Mouse (Mus musculus) liver, adult 2 months (tissue): ENCODE measurements at regions not wholly inside any gene's neighbourhood (a gene's known extent, or its start where the extent isn't known, plus 50 kb on each side); places are given as distances from the start of the nearest gene placed in this dataset.

Experiments
- DNase-seq: peaks from one replicate; pipeline ENCODE4 v3.0.0-alpha.2; 2011; ENCODE audit warnings: low read depth, low spot score; ENCODE audit errors: extremely low read depth
- H3K27ac ChIP-seq: fragments of 200-500 bp; replicated peaks from 2 replicates; pipeline ENCODE4 v1.5.1; 2012; ENCODE audit warnings: low read depth, mild to moderate bottlenecking, control low read depth, inconsistent platforms, low read length; ENCODE audit not compliant: insufficient read depth
- H3K27me3 ChIP-seq: fragments of 200-500 bp; 2 replicates; pipeline ENCODE4 v1.6.1; 2012; ENCODE audit warnings: mild to moderate bottlenecking, moderate library complexity, low read length, inconsistent platforms; ENCODE audit not compliant: control insufficient read depth, insufficient read depth
- H3K36me3 ChIP-seq: fragments of 200-500 bp; 2 replicates; pipeline ENCODE4 v1.6.1; 2012; ENCODE audit warnings: low read length, inconsistent platforms; ENCODE audit not compliant: control insufficient read depth, insufficient read depth
- H3K4me1 ChIP-seq: fragments of 200-500 bp; 2 replicates; pipeline ENCODE4 v1.6.1; 2011; ENCODE audit warnings: low read length; ENCODE audit not compliant: control insufficient read depth, insufficient read depth
- H3K4me3 ChIP-seq: fragments of 200-500 bp; 2 replicates; pipeline ENCODE4 v1.5.1; 2011; ENCODE audit warnings: low read depth, mild to moderate bottlenecking, control low read depth, low read length, moderate library complexity; ENCODE audit not compliant: insufficient read depth
- H3K79me2 ChIP-seq: fragments of 200-500 bp; 2 replicates; pipeline ENCODE4 v1.6.1; 2012; ENCODE audit warnings: inconsistent platforms, mild to moderate bottlenecking, low read length, moderate library complexity; ENCODE audit not compliant: control insufficient read depth, insufficient read depth
- H3K9ac ChIP-seq: fragments of 200-500 bp; 2 replicates; pipeline ENCODE4 v1.6.1; 2012; ENCODE audit warnings: low read depth, mild to moderate bottlenecking, control low read depth, inconsistent platforms, low read length
- CTCF ChIP-seq: fragments of 200-500 bp; IDR thresholded peaks from 2 replicates; pipeline ENCODE4 v1.5.1; 2011; ENCODE audit warnings: low read depth, low read length, control low read depth
- POLR2A ChIP-seq: fragments of 200-500 bp; IDR thresholded peaks from 2 replicates; pipeline ENCODE4 v1.6.1; 2011; ENCODE audit warnings: low read length, control low read depth; ENCODE audit not compliant: insufficient read depth; ENCODE audit errors: extremely low read depth
- WGBS: fragments of 180-500 bp; shearing (Covaris S2); methylation state at CpG from one replicate; pipeline ENCODE4 v1.1.7; 2018; 5-methylcytosine and 5-hydroxymethylcytosine counted together

DNA sequence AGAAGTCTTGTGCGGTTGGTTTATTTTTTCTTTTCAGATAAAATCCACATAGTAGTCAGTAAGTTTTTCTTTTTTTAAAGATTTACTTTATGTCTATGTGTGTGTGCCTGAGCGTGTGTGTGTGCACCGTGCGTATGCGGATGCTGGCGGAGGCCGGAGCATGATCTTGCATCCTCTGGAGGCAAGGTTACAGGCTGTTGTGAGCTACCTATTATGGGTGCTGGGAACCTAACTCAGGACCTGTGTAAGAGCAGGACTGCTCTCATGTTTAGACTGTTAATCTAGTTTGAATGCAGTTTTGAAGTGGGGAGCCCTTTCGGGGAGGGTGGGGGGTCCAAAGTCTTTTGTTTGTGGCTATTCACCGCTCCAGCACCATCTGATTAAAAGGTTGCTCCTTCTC is 154.1 kb downstream of the Slc38a4 start:
- no peak overlapping the region for H3K27ac ChIP-seq
- H3K36me3 ChIP-seq, result no peaks in the 10 kb centered on the region
- no peak for DNase-seq
- peaks cover 5% of the 10 kb centered on the region for H3K4me1 ChIP-seq
- TF ChIP-seq CTCF (no peak), POLR2A (no peak)
- 97% methylated on average over 9 of the region's 9 CpGs for WGBS
- no peak overlapping the region for H3K9ac ChIP-seq
- no peak overlapping the region for H3K4me3 ChIP-seq
- no peaks in the 10 kb centered on the region for H3K79me2 ChIP-seq
- no peaks in the 10 kb centered on the region for H3K27me3 ChIP-seq

DNA sequence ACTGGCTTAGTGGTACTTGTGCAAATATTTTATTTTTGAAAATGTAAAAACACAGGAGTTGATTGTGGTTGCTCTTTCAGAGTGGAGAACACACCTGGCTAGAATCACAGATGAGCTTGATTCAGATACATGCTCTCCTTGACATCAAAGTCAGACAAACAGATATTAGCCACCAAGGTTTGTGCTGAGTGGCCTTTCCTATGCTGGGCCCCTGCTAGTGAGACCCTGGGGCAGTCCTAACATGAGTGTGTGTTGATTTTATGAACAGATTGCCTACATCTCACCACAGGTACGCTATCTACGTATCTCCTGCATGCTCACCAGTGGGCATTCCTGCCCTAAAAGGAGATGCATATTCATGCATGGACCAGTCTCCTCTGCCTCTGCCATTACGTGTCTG is 157.5 kb downstream of the Slc38a4 start:
- 95% methylated on average over 3 of the region's 3 CpGs for WGBS
- Histone ChIP-seq H3K4me1 (peaks cover 2% of the 10 kb centered on the region), H3K36me3 (no peaks in the 10 kb centered on the region), H3K4me3 (no peak overlapping the region), H3K27me3 (no peaks in the 10 kb centered on the region), H3K27ac (no peak overlapping the region), H3K9ac (no peak overlapping the region), H3K79me2 (no peaks in the 10 kb centered on the region)
- TF ChIP-seq POLR2A, result no peak
- no peak for TF ChIP-seq CTCF
- DNase-seq, result no peak

DNA sequence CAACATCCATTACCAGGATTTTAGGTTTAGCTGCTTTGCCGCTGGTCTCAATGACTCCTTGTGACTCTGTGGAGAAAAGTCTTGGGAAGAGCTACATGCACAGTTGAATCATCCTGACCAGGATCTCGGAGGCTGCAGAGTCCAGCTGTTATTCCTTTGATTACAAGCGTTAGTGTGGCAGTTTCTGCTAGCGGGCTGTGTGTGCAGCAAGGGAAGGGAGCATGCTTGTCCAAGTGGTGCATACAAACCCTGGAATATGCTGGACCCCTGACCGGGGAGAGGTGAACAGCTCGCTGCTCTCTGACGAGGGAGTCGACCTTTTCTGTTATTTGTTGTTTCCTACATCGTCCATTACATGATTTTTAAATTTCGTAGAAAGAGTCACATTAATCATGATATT is 170.9 kb downstream of the Slc38a4 start:
- Histone ChIP-seq H3K36me3 (no peaks in the 10 kb centered on the region), H3K4me1 (0 out of 2 replicates have a peak, but pooled peaks cover under 1% of the 10 kb centered on the region), H3K27ac (no peak overlapping the region), H3K4me3 (no peak overlapping the region), H3K27me3 (no peaks in the 10 kb centered on the region), H3K79me2 (no peaks in the 10 kb centered on the region), H3K9ac (no peak overlapping the region)
- DNase-seq, result no peak
- WGBS, result 85% methylated on average over 10 of the region's 10 CpGs
- TF ChIP-seq POLR2A (no peak), CTCF (no peak)

DNA sequence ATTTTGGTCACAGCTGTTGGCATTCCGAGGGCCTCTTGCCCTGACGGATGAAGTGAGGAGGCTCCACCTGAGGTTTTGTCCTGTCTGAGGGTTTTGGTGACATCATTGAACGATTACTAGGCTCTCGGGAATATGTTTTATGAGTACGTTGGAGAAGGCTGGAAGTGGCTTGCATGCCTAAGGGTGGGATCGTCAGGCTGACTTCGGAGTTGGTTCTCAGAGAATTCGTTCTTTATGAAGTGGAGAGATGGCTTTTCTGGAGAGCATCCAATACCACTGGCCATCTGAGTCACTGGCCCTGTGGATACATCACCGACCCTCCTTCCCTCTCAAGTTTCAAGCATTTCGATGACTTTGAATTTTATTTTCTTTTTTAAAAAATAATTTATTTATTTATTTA is 172.0 kb downstream of the Slc38a4 start:
- DNase-seq, result no peak
- H3K4me3 ChIP-seq, result no peak overlapping the region
- no peak overlapping the region for H3K27ac ChIP-seq
- no peaks in the 10 kb centered on the region for H3K79me2 ChIP-seq
- WGBS, result 97% methylated on average over 10 of the region's 10 CpGs
- H3K4me1 ChIP-seq, result 0 out of 2 replicates have a peak, but pooled peaks cover 3% of the 10 kb centered on the region
- H3K27me3 ChIP-seq, result no peaks in the 10 kb centered on the region
- TF ChIP-seq CTCF (no peak), POLR2A (no peak)
- no peaks in the 10 kb centered on the region for H3K36me3 ChIP-seq
- no peak overlapping the region for H3K9ac ChIP-seq

DNA sequence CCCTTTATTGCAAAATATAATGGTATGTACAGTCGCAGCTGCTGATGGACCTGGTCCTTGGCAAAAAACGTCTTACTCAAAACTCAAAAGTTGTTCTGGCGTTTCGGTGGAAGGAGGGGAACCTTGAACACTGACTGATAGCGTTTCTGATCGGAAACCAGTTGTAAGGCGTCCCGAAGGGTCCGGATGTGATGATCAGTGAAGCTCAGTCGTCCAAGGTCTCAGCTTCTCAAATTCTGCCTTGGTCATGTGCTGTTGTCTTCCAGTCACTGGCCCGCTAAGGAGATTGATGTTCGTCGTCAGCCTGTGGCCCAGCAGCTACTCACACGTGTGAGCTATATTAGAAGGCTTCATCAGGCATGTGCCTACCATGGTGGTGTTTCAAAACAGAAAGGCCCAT is 173.5 kb downstream of the Slc38a4 start:
- no peak overlapping the region for H3K9ac ChIP-seq
- H3K4me1 ChIP-seq, result 0 out of 2 replicates have a peak, but pooled peaks cover 3% of the 10 kb centered on the region
- H3K27ac ChIP-seq, result no peak overlapping the region
- no peak for DNase-seq
- no peak overlapping the region for H3K4me3 ChIP-seq
- H3K79me2 ChIP-seq, result no peaks in the 10 kb centered on the region
- no peaks in the 10 kb centered on the region for H3K27me3 ChIP-seq
- TF ChIP-seq POLR2A (no peak), CTCF (no peak)
- H3K36me3 ChIP-seq, result no peaks in the 10 kb centered on the region
- 91% methylated on average over 14 of the region's 14 CpGs for WGBS

DNA sequence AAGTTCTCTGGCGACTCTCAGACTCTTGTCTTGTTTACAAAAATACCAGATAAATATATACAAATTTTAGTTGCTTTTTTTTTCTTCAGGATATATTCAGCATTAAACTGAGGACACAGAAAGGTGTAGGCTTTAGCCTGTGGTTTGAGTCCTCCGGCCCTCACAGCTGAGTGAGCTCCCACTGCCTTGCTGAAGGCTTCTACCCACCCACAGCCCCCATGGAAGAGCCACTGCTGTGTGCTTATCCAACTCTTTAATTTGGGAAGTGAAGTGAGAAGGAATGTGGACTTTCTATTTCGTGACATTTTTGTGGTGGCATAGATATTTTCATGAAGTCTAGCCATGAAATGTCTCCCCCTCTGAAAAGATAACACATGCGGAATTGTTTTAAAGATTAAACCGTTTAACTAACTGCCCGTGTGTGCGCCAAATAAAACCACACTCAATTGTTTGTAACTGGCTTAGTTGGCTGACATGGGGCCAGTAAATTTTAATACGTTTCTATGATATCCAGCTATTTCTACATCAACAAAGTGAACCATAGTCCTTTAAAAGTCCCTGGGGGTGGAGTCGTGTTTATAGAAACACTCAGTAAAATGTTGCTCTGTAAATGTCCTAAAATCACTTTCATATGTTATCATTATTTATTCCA is 174.1 kb downstream of the Slc38a4 start:
- WGBS, result 82% methylated on average over 9 of the region's 9 CpGs
- H3K27ac ChIP-seq, result no peak overlapping the region
- H3K79me2 ChIP-seq, result no peaks in the 10 kb centered on the region
- no peak overlapping the region for H3K9ac ChIP-seq
- DNase-seq, result no peak
- H3K36me3 ChIP-seq, result no peaks in the 10 kb centered on the region
- no peak overlapping the region for H3K4me3 ChIP-seq
- TF ChIP-seq POLR2A (no peak), CTCF (no peak)
- 0 out of 2 replicates have a peak, but pooled peaks cover 3% of the 10 kb centered on the region for H3K4me1 ChIP-seq
- no peaks in the 10 kb centered on the region for H3K27me3 ChIP-seq
